Mouse (Mus musculus) kidney, embryonic 16.5 days (tissue): Measurements from ENCODE around the gene Anp32b. TPM values are rescaled to one million over a fixed set of nuclear protein-coding genes. Genes with fewer than 3 reads are reported as not detected.

Source experiments
- polyA plus RNA-seq: library from polyadenylated mRNA; unstranded; fragments of >200 nt; fragmentation: Nextera tagmentation; extraction: Ambion mirVana; gene quantifications from 2 replicates; pipeline ENCODE4 v1.2.1, GENCODE M21; 2015

The Anp32b gene
- polyA plus RNA-seq, 1 experiment from 2014 or later, result 284 TPM

Other genes starting within 250 kb of the Anp32b start
- not detected in 2 replicates for gene Foxe1, start 107.3 kb upstream of the Anp32b start, polyA plus RNA-seq
- 11.8 and 12.3 TPM in 2 replicates for gene Trmo, start 61.5 kb upstream of the Anp32b start, polyA plus RNA-seq
- 1.4 and 1.5 TPM in 2 replicates for gene Hemgn, start 37.4 kb upstream of the Anp32b start, polyA plus RNA-seq
- gene Nans, start 38.3 kb downstream of the Anp32b start, polyA plus RNA-seq, result 75.7 and 78.5 TPM in 2 replicates
- gene Trim14, start 85.2 kb downstream of the Anp32b start, polyA plus RNA-seq, result 2.1 and 2.9 TPM in 2 replicates
- 5.9 and 6.4 TPM in 2 replicates for gene Coro2a, start 151.3 kb downstream of the Anp32b start, polyA plus RNA-seq
- gene Tbc1d2, start 199.3 kb downstream of the Anp32b start, polyA plus RNA-seq, result 3.4 and 3.7 TPM in 2 replicates